Mouse (Mus musculus): ENCODE data around the gene Trio.

The Trio gene

DNA sequence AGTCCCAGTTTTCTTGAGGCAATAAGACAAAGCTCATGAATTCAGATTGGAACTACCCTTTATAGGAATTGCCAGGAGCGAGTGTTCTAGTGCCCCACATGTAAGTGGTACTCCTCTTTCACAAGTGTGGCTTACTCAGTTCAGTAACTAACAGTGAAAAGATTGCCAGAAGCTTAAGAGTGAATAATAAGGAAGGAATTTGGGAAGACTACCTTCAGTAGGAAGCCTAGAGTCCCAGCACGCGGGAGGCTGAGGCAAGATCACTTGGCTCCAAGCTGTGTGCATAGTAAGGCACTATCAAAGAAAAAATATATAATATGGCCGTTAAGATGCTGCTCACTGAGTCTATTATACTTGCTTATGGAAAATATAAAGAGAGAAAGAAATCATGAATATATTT is 26.2 kb upstream of the Trio start:
- ChIA-PET POLR2A (interaction anchor here in 3 of 4 experiments (0.6 to 1.6 kb wide), 7 partner anchors 9 to 597 kb away, joined by 3 to 4 read pairs (median 4); no protein-coding TSS in a partner anchor), CTCF (interaction anchor here in 1 of 4 experiments (1.1 kb wide), 1 partner anchor 16 kb away, joined by 3 read pairs; no protein-coding TSS in a partner anchor)

DNA sequence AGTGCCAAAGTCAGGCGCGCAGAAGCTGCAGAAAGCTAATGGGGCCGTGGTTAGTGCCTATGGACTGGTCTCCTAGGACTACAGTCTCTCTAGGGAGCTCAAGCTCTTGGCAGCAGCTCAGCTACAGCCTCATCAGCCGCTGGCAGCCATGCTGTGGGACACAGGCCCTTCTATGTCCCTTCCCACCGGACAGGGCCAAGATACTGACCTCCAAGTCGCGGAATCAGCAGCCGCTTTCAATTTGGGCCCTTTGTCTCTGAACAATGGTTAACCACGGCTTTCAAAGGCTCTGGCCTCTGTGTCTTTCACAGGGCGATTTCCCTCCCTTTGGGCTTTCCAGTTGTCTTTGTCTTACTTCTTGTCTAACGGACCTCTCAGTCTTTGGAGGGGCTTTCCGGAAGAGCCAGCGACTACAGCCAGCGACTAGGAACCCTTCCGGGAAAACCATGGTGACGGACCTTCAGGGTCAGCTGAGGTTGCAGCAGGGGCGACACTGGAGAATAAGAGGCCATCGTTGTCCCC is 25.5 kb upstream of the Trio start:
- POLR2A ChIA-PET, result interaction anchor here in 3 of 4 experiments (0.6 to 1.6 kb wide), 7 partner anchors 9 to 596 kb away, joined by 3 to 4 read pairs (median 4); no protein-coding TSS in a partner anchor
- CTCF ChIA-PET, result interaction anchor here in 1 of 4 experiments (1.1 to 1.7 kb wide), 2 partner anchors 16 to 131 kb away, joined by 3 read pairs; no protein-coding TSS in a partner anchor

DNA sequence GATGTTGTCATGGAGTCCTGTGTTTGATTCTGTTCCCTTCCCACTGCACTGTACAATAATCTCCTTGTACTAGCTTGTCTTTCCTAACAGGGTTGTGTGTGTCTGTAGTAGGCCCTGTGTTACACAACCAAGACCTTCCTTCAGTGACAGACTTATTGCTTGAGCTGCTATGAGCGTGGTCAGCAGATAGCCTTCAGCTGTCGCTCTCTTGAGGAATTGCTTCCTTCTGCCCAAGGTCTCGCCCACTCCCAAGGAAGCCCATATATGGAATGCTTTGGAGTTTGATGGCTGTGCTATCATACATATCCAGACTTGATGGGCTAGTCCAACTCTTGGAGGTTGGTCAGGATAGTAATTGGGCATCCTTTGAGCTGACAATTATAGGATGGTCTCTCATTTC is 22.1 kb upstream of the Trio start:
- POLR2A ChIA-PET, result interaction anchor here in 1 of 4 experiments (1.0 kb wide), 1 partner anchor 13 kb away, joined by 3 read pairs; no protein-coding TSS in a partner anchor
- CTCF ChIA-PET, result no interaction called here

DNA sequence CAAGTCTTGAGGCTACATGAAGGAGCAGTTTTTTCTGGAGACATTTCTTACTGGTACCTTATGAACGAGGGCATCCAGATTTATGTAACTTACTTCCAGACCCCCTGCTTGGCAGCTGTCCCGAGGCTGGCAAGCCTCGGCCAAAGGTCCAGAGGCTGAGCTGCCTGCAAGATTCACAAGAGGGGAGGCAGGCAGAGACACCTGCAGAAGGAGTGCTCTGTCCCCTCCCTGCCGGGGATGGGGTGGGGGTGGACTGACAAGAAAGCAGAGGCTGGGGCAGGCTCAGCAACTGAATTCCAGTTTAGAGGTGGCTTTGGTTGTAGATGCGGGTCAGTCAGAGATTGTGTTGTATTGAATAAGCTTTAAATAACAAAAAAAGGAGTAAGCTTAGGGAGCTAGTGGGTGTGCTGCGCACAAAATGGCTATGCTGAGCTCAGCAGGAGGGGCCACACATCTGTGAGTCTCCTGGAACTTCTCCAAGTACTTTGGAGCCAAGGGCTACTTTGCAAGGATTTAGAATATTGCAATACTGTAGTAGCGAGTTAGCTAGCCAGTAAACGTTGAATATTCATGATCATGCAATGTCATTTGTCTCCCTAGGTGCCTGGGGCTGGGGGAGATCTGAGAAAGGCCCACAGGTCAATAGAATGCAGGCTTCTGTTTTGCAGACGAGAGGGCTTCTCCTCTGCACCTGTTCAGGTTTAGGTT is 15.7 kb upstream of the Trio start:
- POLR2A ChIA-PET, result interaction anchor here (0.8 to 2.2 kb wide), 10 partner anchors 10 to 108 kb away, joined by 3 to 9 read pairs (median 3); partner anchors contain the start of gene Trio (in 1 of the 4)
- CTCF ChIA-PET, result interaction anchor here (0.6 to 1.6 kb wide), 6 partner anchors 9 to 136 kb away, joined by 3 to 5 read pairs (median 3); no protein-coding TSS in a partner anchor

DNA sequence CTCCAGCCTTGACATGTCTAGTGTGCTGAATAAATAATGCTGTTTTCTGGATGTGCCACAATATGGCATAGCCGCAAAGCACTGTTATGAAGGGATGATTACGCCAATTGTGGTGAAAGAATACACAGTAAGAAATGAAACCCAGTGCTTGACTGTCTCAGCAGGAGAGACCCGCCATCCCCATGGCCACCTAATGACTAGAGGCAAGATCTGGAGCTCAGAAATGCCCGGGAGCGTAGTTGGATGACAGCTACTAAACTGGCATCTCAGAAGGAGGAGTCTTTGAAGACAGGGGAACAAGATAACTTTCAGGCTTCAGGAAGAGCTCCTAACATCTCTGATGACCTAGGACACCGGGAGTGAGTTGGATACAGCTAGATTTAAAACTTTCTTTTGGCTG is 12.0 kb upstream of the Trio start:
- POLR2A ChIA-PET, result interaction anchor here in 2 of 4 experiments (0.5 to 1.8 kb wide), 4 partner anchors 9 to 112 kb away, joined by 3 to 6 read pairs (median 3); no protein-coding TSS in a partner anchor
- CTCF ChIA-PET, result interaction anchor here in 2 of 4 experiments (0.6 to 1.0 kb wide), 4 partner anchors 10 to 1315 kb away, joined by 3 to 4 read pairs (median 3); no protein-coding TSS in a partner anchor

DNA sequence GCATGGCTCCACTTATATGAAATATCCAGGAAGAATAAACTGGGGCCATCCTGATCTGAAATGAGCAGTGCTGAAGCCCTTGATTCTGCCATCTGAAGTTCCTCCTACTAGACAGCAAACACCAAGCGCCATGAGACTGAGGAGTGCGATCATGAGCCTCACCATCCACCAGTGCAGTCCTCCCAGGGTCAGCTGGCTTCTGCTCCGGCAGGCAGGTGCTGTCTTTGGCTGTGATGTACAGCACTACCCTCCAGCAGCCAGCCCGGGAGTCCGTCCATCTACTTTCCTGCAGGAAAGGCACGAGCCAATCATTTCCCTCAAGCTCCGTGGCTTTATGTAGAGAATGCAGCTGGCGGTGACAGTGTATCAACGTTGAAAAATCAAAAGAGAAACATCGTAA is 10.0 kb upstream of the Trio start:
- POLR2A ChIA-PET, result no interaction called here
- CTCF ChIA-PET, result interaction anchor here in 1 of 4 experiments (0.9 kb wide), 1 partner anchor 61 kb away, joined by 3 read pairs; no protein-coding TSS in a partner anchor

DNA sequence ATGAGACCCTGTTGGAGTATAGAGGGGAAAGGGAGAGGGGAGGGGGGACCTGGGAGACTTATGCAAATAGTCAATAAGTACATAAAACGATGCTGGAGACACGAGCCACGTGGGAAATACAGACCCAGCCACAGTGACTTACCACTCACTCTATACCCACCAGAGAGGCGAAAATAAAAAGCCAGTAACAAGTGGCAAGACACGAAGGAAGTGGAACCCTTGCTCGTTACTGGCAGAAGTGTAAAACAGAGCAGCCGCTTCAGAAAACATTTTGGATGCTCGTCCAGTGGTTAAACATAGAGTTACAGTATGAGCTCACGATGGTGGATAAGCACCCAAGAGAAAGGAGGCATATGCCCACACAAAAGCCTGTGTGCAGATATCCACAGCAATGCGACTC is 9.0 kb upstream of the Trio start:
- ChIA-PET CTCF (no interaction called here), POLR2A (no interaction called here)

DNA sequence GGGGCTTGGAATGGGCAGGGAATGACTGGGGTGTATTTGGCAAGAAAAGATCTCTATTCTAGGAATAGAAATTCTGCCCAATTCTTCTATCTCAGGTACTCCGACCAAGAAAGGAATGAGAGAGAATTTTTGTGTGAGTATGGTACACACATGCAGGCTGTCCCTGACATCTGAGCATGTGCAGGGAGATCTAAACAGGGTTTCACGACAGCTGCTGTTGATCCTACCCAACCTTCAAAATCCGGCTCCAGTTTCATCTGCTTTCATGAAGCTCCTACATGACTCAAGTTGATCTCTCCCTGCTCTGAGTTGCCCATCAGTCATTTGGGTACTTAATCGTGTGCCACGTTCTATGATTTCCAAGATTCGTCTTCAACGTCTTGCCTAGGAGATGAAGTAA is 3.7 kb upstream of the Trio start:
- ChIA-PET CTCF (no interaction called here), POLR2A (no interaction called here)

DNA sequence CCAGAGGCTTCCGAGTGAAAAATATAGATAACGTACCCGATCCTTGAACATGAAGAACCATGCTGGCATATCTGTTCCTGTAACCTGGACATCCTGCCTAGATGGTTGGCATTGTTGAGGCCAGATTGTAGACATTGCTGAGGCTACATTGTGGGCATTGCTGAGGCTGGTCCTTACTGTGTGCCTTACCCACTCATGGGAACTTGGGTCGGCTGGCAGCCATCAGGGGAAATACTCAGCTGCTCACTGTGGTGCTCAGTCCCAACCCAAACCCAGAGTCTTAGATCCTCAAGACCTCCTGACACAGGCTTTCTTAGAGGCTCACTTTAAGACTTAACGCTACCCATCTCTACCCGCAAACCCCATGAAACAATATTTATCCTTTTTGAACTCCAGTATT is 2.9 kb upstream of the Trio start:
- POLR2A ChIA-PET, result interaction anchor here in 1 of 4 experiments (0.8 to 0.9 kb wide), 2 partner anchors 9 to 16 kb away, joined by 3 to 4 read pairs; no protein-coding TSS in a partner anchor
- CTCF ChIA-PET, result no interaction called here

DNA sequence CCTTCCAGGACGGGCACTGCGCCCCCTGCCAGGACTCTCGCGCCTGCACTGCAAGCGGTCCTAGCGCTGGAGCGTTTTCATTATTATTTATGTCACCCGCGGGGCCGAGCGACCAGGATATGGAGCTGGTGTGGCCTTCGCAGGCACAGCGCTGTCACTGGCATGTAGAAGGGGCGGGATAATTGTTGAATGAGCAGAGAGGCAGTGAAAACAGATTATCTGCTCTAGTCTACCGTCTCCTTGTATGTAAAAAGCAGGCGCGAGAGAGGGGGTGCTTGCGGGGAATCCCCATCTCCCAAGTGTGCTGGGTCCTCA is 476 bp upstream of the Trio start:
- POLR2A ChIA-PET, result interaction anchor here (0.6 to 2.3 kb wide), 11 partner anchors 14 to 105 kb away, joined by 3 to 9 read pairs (median 3); no protein-coding TSS in a partner anchor
- CTCF ChIA-PET, result interaction anchor here (0.6 to 2.2 kb wide), 5 partner anchors 106 to 121 kb away, joined by 4 to 16 read pairs (median 9); no protein-coding TSS in a partner anchor

DNA sequence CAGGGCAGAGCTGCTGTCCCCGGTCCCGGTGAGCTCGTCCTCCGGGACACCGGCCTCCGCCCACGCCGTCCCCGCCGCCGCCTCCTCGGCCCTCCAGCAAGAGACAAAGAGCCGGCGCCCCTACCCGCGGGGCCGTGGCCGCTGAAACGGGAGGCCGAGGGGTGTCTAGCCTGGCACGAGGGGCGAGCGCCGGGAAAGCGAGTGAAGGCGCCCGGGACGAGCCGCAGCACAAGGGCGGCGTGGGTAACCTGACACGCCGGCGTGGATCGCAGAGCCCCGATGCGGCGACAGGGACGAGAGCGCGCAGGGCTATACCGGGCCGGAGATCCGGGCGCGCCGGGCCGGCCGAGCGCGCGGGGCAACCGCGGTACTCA is 696 bp downstream of the Trio start:
- CTCF ChIA-PET, result interaction anchor here in 3 of 4 experiments (0.6 to 2.2 kb wide), 3 partner anchors 105 to 114 kb away, joined by 3 to 16 read pairs (median 15); no protein-coding TSS in a partner anchor

DNA sequence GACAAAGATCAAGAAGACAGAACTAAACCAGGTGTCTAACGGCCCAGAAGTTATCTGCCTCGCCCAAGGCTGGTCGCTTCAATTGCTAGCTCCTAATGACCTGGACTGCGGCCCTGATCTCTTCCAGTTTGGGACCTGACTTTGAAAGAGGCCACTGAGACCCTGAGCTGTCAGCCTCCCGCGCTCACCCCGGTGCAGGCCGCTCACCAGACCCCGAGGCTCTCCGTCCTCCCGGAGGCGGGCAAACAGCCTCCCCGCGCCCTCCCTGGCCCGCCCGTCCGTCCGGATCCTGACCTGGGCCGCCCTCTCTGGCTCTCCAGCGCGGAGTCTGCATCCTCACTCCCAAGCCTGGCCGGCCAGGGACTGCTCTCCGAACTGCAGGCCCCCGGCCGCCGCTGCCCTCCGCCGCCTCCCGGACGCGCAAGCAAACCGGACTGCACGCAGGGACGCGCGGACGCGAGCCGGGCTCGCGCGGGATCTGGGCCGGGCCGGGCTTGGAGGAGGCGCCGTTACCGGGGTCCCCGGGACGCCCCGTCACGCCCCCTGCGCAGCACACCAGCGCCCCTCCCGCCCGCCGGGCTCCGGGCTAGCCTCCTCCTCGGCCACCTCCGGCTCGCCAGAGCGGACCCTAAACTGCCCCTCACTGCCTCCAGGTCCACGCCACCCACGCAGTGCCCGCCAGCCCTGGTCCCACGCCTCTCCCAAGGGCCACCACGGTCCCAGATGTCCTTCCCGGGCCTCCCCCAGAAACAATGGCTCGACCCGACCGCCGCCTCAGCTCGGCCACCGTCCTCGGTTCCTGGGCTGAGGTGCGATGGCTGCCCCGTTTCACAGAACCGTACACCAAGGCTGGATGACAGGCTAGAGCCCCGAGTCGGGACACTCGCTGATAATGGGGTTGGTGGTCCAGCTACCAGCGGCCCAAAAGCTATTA is 1.4 kb downstream of the Trio start:
- CTCF ChIA-PET, result interaction anchor here in 3 of 4 experiments (0.5 to 2.2 kb wide), 4 partner anchors 29 to 119 kb away, joined by 3 to 16 read pairs (median 4); no protein-coding TSS in a partner anchor
- POLR2A ChIA-PET, result interaction anchor here in 2 of 4 experiments (0.9 to 2.3 kb wide), 8 partner anchors 9 to 101 kb away, joined by 3 to 9 read pairs (median 4); no protein-coding TSS in a partner anchor

More for the DNA sequence above, 696 bp downstream of the Trio start:
- POLR2A ChIA-PET, result interaction anchor here in 2 of 4 experiments (0.9 to 2.3 kb wide), 8 partner anchors 10 to 102 kb away, joined by 3 to 9 read pairs (median 4); no protein-coding TSS in a partner anchor

DNA sequence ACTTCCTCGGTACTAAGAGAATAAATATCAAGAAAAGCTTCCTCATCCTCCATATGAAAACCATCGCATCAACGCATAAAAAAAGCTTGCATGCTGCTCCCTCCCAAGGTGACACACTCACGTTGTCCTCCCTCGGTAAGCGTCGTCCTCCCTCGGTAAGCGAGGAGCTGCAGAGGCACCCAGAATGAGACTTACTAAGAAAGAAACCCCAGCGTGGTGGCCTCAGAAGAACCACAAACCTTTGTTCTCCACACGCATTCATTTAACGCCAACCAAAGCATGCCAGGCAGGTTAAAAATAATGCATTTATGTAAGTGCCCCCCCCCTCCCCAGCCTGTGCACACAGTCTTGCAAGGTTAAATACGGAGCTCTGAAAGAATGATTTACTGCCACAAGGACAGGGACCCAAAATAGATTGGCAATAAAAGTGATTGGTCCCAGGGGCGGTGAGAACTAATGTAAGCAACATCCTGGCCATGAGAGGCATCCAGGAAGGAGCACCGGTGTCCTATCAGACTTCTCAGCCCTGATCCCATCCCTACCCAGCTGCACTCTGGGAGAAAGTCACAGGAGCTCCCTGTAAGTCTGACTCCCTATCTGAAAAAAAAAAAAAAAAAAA is 3.9 kb downstream of the Trio start:
- POLR2A ChIA-PET, result interaction anchor here in 3 of 4 experiments (0.5 to 1.8 kb wide), 11 partner anchors 10 to 1987 kb away, joined by 3 to 8 read pairs (median 4); no protein-coding TSS in a partner anchor
- CTCF ChIA-PET, result interaction anchor here (0.5 to 0.7 kb wide), 9 partner anchors 19 to 565 kb away, joined by 3 to 9 read pairs (median 4); no protein-coding TSS in a partner anchor

DNA sequence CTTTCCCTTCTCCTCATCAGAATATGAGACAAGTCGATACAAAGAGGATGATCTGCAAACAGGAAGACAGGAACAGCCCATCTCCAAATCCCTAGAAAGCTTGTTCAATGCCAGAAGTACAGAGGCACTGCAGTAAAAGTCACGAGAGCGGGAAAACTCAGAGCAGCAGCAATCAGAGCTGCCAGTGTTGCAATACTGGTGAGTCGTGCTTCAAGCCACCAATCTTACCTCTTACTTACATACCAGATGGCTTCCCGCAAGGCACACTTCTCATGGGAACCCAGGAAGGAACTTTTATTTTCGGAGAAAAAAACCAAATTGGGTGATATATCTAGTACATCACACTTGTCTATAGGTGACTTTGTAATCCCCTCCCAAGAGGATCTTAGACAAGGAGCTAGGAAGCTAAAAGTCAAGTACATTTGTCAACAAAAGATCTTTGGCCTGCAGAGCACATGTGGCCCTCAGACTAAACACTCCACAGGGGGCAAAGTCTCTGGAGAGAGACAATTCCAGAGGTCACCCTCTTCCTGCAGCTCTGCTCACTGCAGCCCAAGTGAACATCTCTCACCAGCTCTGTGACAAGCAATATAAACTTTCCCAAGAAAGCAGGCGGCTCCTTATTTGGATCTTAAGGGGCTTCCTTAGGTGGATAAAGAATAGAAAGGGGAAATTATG is 6.1 kb downstream of the Trio start:
- POLR2A ChIA-PET, result interaction anchor here in 1 of 4 experiments (1.1 to 1.2 kb wide), 2 partner anchors 26 to 100 kb away, joined by 3 to 5 read pairs; no protein-coding TSS in a partner anchor
- CTCF ChIA-PET, result interaction anchor here in 1 of 4 experiments (0.5 kb wide), 1 partner anchor 160 kb away, joined by 3 read pairs; no protein-coding TSS in a partner anchor

DNA sequence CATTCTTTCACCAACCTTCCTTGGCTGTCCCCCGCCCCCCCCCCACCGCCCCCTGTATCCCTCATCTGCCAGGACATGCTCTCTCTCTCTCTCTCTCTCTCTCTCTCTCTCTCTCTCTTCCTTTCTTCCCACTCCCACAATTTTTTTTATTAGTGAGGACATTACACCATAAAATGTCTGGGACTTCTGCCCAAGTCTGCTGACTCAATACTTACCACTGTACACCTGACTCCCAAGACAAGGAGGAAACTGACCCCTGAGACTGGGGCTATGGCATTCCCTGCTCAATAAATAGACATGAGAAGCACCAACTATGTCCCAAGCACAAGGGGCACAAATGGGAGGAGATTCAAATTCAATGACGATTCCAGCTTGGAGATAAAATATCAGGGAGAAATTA is 18.1 kb downstream of the Trio start:
- CTCF ChIA-PET, result no interaction called here
- POLR2A ChIA-PET, result no interaction called here

DNA sequence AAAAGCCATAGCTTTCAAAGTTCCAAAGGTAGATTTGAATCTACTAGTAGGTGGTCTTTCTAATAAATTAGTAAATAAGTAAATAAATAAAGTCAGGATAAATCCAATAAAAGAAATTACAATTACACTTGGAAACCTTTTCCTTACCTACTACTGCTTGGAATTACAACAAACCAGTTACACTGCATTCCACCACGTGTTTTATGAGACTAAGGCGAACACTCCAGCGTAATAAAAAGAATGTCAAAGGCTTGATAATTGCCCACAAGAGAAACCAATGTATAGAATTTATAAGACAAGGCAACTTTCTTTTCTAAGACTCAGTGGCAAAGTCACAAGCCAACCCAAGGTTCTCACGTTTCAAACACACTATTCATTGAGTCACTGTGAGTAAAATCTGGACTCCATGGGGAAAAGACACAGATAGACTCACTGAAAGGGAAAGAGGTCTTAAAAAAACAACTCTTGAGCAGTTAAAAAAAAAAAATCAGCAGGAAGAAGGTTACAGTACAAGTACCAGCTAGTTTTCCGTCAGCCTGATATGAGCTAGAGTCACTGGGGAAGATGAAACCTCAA is 21.4 kb downstream of the Trio start:
- ChIA-PET CTCF (interaction anchor here in 1 of 4 experiments (0.5 kb wide), 1 partner anchor 85 kb away, joined by 3 read pairs; no protein-coding TSS in a partner anchor), POLR2A (interaction anchor here in 1 of 4 experiments (1.1 to 1.8 kb wide), 3 partner anchors 9 to 19 kb away, joined by 4 read pairs; no protein-coding TSS in a partner anchor)

DNA sequence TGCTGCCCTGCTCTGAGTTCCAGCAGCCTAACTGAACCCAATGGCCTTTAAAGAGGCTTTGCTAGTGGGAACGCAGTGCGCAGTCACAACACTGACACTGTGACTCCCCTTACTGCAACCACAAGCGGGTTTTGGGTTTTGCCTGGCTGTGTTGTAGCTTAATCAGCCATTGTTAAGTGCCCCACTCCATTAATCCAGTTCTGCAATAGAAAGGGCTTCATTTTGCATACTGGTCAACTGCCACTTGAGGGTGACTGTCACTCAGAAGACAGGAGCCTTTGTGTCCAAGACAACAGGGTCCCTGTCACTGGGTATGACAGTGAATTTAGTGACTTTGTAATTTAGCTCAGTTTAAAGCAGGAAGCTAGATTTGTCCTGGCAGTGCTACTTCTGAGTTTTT is 23.1 kb downstream of the Trio start:
- ChIA-PET POLR2A (interaction anchor here in 2 of 4 experiments (0.8 to 1.5 kb wide), 2 partner anchors 35 to 60 kb away, joined by 3 to 4 read pairs; no protein-coding TSS in a partner anchor), CTCF (interaction anchor here in 1 of 4 experiments (0.5 kb wide), 1 partner anchor 13 kb away, joined by 3 read pairs; no protein-coding TSS in a partner anchor)
